Mouse (Mus musculus) thymus, adult 2 months (tissue): ENCODE results near the gene Lhx4.

Source experiments
- CTCF ChIP-seq: fragments of 200-500 bp; IDR thresholded peaks from 2 replicates; pipeline ENCODE4 v1.5.1; 2012; ENCODE audit warnings: mild to moderate bottlenecking, control low read depth, low read length, moderate library complexity, borderline replicate concordance; ENCODE audit not compliant: control insufficient read depth, poor library complexity, insufficient read depth; ENCODE audit errors: extremely low read depth
- POLR2A ChIP-seq: fragments of 200-500 bp; IDR thresholded peaks from 2 replicates; pipeline ENCODE4 v1.6.1; 2012; ENCODE audit warnings: mild to moderate bottlenecking, low read length, control low read depth, moderate library complexity; ENCODE audit not compliant: control insufficient read depth, poor library complexity, insufficient read depth; ENCODE audit errors: extremely low read depth

DNA sequence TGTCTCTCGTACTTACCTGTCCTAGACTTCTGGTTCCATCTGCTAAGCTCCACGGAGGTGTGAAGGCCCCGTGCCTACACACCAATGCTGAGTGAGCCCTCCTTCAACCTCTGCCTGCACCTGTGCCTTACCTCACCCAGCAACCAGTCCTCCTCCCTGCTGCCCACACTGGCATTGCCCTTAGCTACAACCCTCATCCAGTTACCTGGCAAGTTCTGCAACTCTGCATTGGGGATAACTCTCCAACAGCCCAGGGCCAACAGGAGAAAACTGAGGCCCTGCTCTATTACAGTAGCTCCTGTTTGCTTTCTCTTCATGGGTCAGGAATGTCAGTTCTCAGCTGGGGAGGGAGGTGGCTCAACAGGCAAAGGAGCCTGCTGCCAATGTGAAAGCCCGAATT is 46.5 kb upstream of the Lhx4 start:
- TF ChIP-seq CTCF (no peak), POLR2A (no peak)
